Mouse (Mus musculus) megakaryocyte, embryonic 14.5 days (primary cell): Measurements from ENCODE around the gene Hist1h2af.

Source experiments
- FLI1 ChIP-seq: IDR thresholded peaks from 2 replicates; pipeline ENCODE4 v1.6.1; 2012; ENCODE audit warnings: low read length, inconsistent platforms, mixed read lengths
- GATA1 ChIP-seq: IDR thresholded peaks from 3 replicates; pipeline ENCODE4 v1.6.1; 2012; ENCODE audit warnings: mixed read lengths, low read length, inconsistent platforms, borderline replicate concordance

DNA sequence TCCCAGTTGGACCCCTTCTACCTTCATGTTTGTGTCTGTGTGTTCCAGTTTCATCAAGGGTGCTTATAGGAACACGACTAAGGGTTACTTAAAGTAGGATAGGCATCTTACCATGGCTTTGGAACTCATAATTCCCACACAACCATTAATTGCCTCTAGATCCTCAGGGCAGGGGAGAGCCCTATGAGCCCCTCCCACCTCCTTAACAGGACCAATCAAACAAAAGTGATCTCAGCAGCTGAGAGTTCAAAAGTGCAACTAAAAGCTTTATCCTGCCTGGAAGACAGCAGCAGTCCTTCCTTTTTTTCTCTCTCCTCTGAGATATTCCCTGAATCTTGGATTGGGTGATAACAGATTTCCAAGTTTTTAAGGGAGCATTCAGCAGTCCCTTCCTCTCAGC, 23.6 kb upstream of the Hist1h2af start:
- TF ChIP-seq GATA1 (no peak), FLI1 (no peak)
